Mouse (Mus musculus) erythroblast, embryonic 14.5 days (primary cell): ENCODE data around the gene Hadh.

Experiments used
- GATA1 ChIP-seq: IDR thresholded peaks from 2 replicates; pipeline ENCODE4 v1.6.1; 2012; ENCODE audit warnings: low read length, inconsistent platforms, mixed read lengths
- TAL1 ChIP-seq: IDR thresholded peaks from 3 replicates; pipeline ENCODE4 v1.6.1; 2012; ENCODE audit warnings: low read length, inconsistent platforms, mixed read lengths

DNA sequence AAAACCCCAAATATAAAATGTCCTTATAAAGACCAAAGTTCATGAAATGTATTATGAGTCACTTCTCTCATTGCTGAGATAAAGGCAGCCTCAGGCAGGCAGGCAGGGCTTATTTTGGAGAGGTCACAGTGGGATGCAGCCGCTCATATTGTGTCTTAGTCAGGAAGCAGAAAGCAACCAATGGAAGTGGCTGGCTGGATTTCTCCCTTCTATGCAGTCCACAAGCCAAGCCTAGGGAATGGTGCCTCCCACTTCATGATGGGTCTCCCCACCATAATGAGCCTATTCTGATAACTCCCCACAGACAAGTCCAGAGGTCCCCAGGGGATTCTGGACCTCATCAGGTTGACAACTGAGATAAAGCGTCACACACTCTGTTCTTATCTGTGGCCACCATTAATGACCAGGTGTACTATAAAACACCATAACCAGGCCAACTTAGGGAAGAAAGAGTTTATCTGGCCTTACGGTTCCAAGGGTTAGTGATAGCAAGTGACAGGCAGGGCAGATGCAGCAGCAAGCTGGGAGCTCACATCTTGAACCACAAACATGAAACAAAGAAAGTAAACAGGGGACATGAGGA, 16.4 kb downstream of the Hadh start:
- TF ChIP-seq GATA1 (no peak), TAL1 (no peak)
